Mouse (Mus musculus): Measurements from ENCODE around the gene Slc22a23. TPM values are rescaled to one million over a fixed set of nuclear protein-coding genes. Genes with fewer than 3 reads are reported as not detected.
A peak's percentile ranks its signal among the peaks of the same experiment; 100 is the strongest.

Slc22a23 gene
- polyA plus RNA-seq, 1 experiment from 2014 or later, result 14.9 TPM

DNA sequence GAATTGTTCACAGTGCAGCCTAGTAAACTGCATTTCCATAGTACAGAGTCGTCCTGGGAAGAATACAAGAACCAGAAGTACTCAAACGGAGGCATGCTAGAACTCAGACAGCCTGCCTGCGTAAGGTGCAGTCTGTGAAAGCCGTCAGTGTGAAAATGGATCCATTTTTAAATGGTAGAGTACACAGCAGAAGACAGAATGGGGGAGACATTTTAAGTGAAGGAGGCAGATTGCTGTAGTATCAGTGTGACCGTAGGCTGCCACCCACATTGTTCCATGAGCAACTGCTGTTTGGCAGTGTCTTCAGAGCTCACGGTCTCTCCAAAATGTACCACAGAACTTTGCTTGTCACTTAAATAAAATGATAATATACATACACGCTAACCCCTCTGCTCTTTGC lies 210.7 kb downstream of the Slc22a23 start:
- Histone ChIP-seq H3K27me3 (replicated peaks; ENCODE audit: control insufficient read depth, insufficient read depth, low read length) (no peaks in the 10 kb centered on the region), H3K4me1 (ENCODE audit: control insufficient read depth, insufficient read depth, low read depth, low read length) (peaks cover 30% of the 10 kb centered on the region), H3K27ac (ENCODE audit: low read depth, low read length) (peak overlapping the region; percentile 99), H3K36me3 (ENCODE audit: control insufficient read depth, insufficient read depth, low read length) (no peaks in the 10 kb centered on the region), H3K9ac (ENCODE audit: low read depth, low read length) (peak overlapping the region; percentile 82), H3K4me2 (ENCODE audit: low read length) (peak overlapping the region; percentile 70), H3K9me3 (ENCODE audit: control insufficient read depth, low read length) (no peaks in the 10 kb centered on the region), H3K4me3 (ENCODE audit: low read length) (peak overlapping the region; percentile 4; the same call in 1 of the 2 replicates)
- no peak for ATAC-seq
- WGBS, result 16% methylated on average over 7 of the region's 7 CpGs

DNA sequence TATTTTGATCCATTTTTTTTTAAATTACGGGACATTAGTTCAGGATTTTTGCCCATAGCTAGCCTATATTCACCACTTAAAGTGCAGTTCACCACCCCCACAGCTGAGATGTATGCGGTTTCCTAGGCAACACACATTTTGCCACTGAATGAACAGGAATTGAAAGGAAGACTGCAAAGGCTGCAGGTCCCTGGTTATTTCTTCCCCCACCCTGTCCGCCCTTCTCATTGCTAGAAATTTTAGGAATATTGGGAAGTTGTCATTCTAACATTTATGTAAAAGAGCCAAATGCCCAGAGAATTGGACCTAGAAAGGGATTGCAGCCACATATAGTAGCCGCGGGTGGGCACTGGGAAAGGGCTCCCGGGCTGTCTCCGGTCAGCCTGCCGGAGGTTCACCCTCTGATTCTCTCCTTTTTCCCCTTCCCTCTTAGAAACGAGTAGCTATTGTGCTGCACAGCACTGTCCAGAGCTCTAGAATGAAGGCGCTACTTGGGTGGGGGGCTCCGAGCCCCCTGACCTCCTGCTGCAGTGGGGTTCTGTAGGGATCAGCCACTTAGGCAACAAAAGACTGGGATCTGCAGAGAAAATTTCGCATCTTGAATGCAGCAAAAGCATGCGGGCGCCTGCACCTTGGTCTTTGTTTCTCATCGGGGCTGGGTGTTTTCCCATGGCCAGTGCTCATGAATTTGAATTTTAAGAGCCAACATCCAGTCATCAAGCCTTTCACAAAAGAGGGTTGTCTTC lies 211.5 kb downstream of the Slc22a23 start:
- WGBS, result 3% methylated on average over 15 of the region's 15 CpGs
- peaks cover 30% of the 10 kb centered on the region for H3K4me1 ChIP-seq (ENCODE audit: control insufficient read depth, insufficient read depth, low read depth, low read length)
- no peak for ATAC-seq
- no peaks in the 10 kb centered on the region for H3K36me3 ChIP-seq (ENCODE audit: control insufficient read depth, insufficient read depth, low read length)
- H3K9me3 ChIP-seq (ENCODE audit: control insufficient read depth, low read length), result no peaks in the 10 kb centered on the region
- H3K4me3 ChIP-seq (ENCODE audit: low read length), result peak overlapping the region; percentile 70
- H3K27ac ChIP-seq (ENCODE audit: low read depth, low read length), result peak overlapping the region; percentile 99
- H3K9ac ChIP-seq (ENCODE audit: low read depth, low read length), result peak overlapping the region; percentile 82
- H3K27me3 ChIP-seq (replicated peaks; ENCODE audit: control insufficient read depth, insufficient read depth, low read length), result no peaks in the 10 kb centered on the region
- peak overlapping the region; percentile 70 for H3K4me2 ChIP-seq (ENCODE audit: low read length)

DNA sequence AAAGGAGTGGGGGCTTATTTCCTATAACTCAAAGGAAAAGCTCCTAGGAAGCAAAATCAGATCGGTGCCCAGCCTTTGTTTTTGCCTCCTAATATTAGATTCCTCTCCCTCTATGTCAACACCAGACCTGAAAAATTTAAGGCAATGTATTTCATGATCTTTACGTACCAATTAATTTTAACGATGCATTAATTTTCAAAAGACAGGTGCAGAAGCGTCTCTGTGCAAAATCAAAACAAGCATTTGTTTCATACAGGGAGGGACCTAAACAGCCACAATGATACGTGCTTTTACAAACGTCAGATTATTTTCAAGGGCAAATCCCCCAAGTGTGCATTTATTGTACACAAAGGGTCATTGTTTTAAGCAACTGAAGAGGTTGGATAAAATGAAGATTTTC lies 212.1 kb downstream of the Slc22a23 start:
- Histone ChIP-seq H3K36me3 (ENCODE audit: control insufficient read depth, insufficient read depth, low read length) (no peaks in the 10 kb centered on the region), H3K9me3 (ENCODE audit: control insufficient read depth, low read length) (no peaks in the 10 kb centered on the region), H3K9ac (ENCODE audit: low read depth, low read length) (peak overlapping the region; percentile 82), H3K27ac (ENCODE audit: low read depth, low read length) (peak overlapping the region; percentile 99), H3K27me3 (replicated peaks; ENCODE audit: control insufficient read depth, insufficient read depth, low read length) (no peaks in the 10 kb centered on the region), H3K4me1 (ENCODE audit: control insufficient read depth, insufficient read depth, low read depth, low read length) (peaks cover 30% of the 10 kb centered on the region), H3K4me2 (ENCODE audit: low read length) (peak overlapping the region; percentile 70), H3K4me3 (ENCODE audit: low read length) (peak overlapping the region; percentile 70)
- ATAC-seq, result no peak
- 2% methylated on average over 6 of the region's 6 CpGs for WGBS

DNA sequence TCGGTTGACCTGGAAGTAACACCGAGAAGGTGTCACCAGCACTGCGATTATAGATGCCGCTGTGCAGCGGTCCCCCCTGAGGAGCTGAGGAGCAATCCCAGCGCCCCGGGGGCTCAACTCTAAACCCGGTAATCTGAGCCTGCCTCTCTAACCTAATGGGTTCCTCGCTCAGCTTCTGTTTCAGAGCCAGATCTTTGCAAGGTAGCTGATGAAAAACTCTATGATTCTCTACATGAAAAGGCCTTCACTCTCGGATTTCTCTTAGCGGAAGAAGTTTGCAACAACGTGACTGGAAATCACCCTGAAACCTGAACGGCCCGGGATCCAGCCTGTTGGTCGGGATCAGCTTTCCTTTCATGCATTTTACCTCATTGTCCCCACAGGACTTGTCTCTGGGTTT lies 212.7 kb downstream of the Slc22a23 start:
- Histone ChIP-seq H3K36me3 (ENCODE audit: control insufficient read depth, insufficient read depth, low read length) (no peaks in the 10 kb centered on the region), H3K27ac (ENCODE audit: low read depth, low read length) (peak overlapping the region; percentile 99), H3K9ac (ENCODE audit: low read depth, low read length) (peak overlapping the region; percentile 82), H3K4me3 (ENCODE audit: low read length) (peak overlapping the region; percentile 70), H3K4me2 (ENCODE audit: low read length) (peak overlapping the region; percentile 70), H3K9me3 (ENCODE audit: control insufficient read depth, low read length) (no peaks in the 10 kb centered on the region), H3K4me1 (ENCODE audit: control insufficient read depth, insufficient read depth, low read depth, low read length) (peaks cover 28% of the 10 kb centered on the region), H3K27me3 (replicated peaks; ENCODE audit: control insufficient read depth, insufficient read depth, low read length) (no peaks in the 10 kb centered on the region)
- no peak for ATAC-seq
- WGBS, result 2% methylated on average over 15 of the region's 15 CpGs

DNA sequence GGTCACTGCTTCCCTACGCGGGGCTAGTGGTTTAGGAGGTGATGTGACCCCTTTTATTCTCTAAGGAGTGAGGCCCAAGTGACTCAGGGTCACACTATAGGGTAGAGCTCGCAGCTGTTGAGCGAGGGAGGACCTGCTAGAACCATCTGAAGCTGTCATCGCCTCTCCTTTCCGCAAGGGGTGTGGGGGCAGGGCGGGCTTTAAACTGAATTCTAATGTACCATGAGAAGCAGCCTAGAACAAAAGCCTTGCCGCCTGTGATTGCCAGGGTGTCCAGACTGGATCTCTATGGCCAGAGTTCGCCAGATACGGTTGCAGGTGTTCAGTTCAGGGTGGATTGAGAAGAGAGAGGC lies 213.3 kb downstream of the Slc22a23 start:
- H3K4me2 ChIP-seq (ENCODE audit: low read length), result peak overlapping the region; percentile 70
- ATAC-seq, result peak; percentile 31
- peak overlapping the region; percentile 82 for H3K9ac ChIP-seq (ENCODE audit: low read depth, low read length)
- no peaks in the 10 kb centered on the region for H3K36me3 ChIP-seq (ENCODE audit: control insufficient read depth, insufficient read depth, low read length)
- peak overlapping the region; percentile 70 for H3K4me3 ChIP-seq (ENCODE audit: low read length)
- H3K4me1 ChIP-seq (ENCODE audit: control insufficient read depth, insufficient read depth, low read depth, low read length), result peaks cover 22% of the 10 kb centered on the region
- 0% methylated on average over 10 of the region's 10 CpGs for WGBS
- peak overlapping the region; percentile 99 for H3K27ac ChIP-seq (ENCODE audit: low read depth, low read length)
- H3K9me3 ChIP-seq (ENCODE audit: control insufficient read depth, low read length), result no peaks in the 10 kb centered on the region
- no peaks in the 10 kb centered on the region for H3K27me3 ChIP-seq (replicated peaks; ENCODE audit: control insufficient read depth, insufficient read depth, low read length)

DNA sequence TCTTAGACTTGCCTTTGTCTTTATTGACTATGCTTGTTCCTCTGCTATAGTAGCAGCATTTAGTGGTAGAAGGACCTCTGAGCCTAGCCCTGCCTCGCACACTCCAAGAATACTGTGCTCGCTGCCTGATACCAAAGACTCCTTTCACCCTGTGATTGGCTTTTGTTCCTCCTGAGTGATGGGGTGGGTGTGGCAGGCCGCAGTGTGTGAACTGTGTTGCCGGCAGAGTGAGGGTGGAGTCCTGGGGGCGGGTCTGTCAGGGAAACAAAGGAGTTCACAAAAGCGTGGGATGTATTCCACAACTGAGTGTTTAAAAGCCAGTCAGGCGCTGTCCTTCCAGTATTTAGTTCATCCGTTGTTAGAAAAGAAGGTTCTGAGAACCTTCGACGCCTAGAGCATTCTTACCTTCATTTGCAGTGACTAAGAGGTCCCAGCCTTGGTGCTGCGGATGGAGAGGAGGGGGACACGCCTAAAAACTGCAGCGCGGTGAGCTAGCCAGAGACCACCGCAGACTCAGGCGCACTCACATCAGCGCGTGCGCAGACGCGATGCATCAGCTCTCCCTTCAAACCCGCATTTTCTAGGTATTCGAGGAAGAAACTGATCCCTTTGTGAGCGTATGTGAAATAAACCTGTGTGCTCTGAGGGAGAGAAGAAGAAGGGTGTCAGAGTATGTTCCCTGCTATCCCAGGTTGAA lies 213.8 kb downstream of the Slc22a23 start:
- H3K9ac ChIP-seq (ENCODE audit: low read depth, low read length), result peak overlapping the region; percentile 82
- under 1% methylated on average over 24 of the region's 24 CpGs for WGBS
- peak; percentile 63 for ATAC-seq
- peak overlapping the region; percentile 99 for H3K27ac ChIP-seq (ENCODE audit: low read depth, low read length)
- peak overlapping the region; percentile 70 for H3K4me2 ChIP-seq (ENCODE audit: low read length)
- H3K4me3 ChIP-seq (ENCODE audit: low read length), result peak overlapping the region; percentile 70
- no peaks in the 10 kb centered on the region for H3K9me3 ChIP-seq (ENCODE audit: control insufficient read depth, low read length)
- H3K4me1 ChIP-seq (ENCODE audit: control insufficient read depth, insufficient read depth, low read depth, low read length), result peaks cover 19% of the 10 kb centered on the region
- H3K27me3 ChIP-seq (replicated peaks; ENCODE audit: control insufficient read depth, insufficient read depth, low read length), result no peaks in the 10 kb centered on the region
- H3K36me3 ChIP-seq (ENCODE audit: control insufficient read depth, insufficient read depth, low read length), result peaks cover 2% of the 10 kb centered on the region; the same call in 1 of the 2 replicates

DNA sequence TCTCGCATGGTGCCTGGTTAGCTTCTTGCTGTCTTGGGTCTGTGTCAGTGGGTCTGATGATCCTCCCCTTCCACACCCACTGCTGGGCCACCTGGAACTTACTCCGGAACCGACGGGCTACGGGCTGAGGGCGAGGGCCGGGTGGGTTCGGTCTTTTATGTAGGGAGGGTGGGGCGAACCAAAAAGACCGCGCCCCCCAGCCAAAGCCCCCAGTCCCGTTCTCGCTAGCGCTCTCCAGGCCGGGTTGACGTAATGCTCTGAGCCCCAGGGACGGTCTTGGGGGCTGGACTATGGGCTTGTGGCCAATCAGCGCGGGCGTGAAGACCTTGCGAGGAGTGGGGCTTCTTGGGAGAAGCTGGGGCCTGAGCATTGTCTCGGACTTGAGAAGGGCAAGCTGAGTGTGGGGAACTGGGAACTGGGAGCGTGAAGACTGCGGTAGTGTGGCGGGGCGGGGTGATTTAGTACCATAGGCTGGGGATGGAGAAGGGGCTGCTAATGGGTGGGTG lies 214.7 kb downstream of the Slc22a23 start, which contains the start of gene Tubb2b:
Gene Tubb2b (minus strand): TSS at position 241 of the 506 bp plus-strand sequence.
- peak within 1 kb of the TSS; percentile 70 for H3K4me2 ChIP-seq (ENCODE audit: low read length)
- no peaks in the 10 kb centered on the region for H3K9me3 ChIP-seq (ENCODE audit: control insufficient read depth, low read length)
- peaks cover 20% of the 10 kb centered on the region for H3K4me1 ChIP-seq (ENCODE audit: control insufficient read depth, insufficient read depth, low read depth, low read length)
- peak within 1 kb of the TSS; percentile 70 for H3K4me3 ChIP-seq (ENCODE audit: low read length)
- peak within 1 kb of the TSS; percentile 99 for H3K27ac ChIP-seq (ENCODE audit: low read depth, low read length)
- WGBS, result 0% methylated on average over 26 of the region's 26 CpGs
- peaks cover 5% of the 10 kb centered on the region; the same call in 1 of the 2 replicates for H3K36me3 ChIP-seq (ENCODE audit: control insufficient read depth, insufficient read depth, low read length)
- H3K9ac ChIP-seq (ENCODE audit: low read depth, low read length), result peak within 1 kb of the TSS; percentile 82
- no peaks in the 10 kb centered on the region for H3K27me3 ChIP-seq (replicated peaks; ENCODE audit: control insufficient read depth, insufficient read depth, low read length)
- ATAC-seq, result peak; percentile 95

DNA sequence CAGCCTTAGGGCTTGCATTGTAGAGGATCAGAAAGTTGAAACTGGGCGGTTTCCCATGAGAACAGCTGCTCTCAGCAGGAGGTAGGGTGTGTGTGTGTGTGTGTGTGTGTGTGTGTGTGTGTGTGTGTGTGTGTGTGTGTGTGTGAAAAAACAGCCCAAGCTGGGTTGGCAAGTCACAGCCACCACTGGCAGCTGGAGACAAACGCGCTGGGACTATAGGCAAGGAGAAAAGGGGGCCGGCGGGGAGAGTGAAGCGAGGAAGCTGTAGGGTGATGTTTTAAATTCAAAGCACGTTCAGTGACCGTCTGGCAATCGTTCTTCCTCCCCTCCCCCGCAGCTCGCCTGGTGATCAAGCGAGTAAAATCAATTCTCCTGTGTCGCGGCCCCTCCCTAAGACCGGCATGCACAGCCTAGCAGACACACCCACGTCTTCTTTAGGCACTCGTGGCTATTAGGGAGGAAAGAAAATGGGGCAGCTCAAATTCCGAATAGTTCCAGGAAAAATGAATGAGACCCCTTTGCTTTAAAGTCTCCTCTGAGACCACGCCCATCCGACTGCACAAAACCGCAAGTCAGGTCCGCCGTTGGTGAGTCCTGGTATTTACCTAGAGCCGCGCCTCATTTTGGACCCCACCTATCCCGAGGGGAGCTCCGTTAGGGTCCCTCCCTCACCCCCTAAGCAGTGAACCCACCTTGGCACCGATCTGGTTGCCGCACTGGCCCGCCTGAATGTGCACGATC lies 215.3 kb downstream of the Slc22a23 start:
- peak overlapping the region; percentile 70 for H3K4me3 ChIP-seq (ENCODE audit: low read length)
- no peaks in the 10 kb centered on the region for H3K9me3 ChIP-seq (ENCODE audit: control insufficient read depth, low read length)
- peaks cover 5% of the 10 kb centered on the region; the same call in 1 of the 2 replicates for H3K36me3 ChIP-seq (ENCODE audit: control insufficient read depth, insufficient read depth, low read length)
- H3K4me2 ChIP-seq (ENCODE audit: low read length), result peak overlapping the region; percentile 70
- H3K4me1 ChIP-seq (ENCODE audit: control insufficient read depth, insufficient read depth, low read depth, low read length), result peaks cover 18% of the 10 kb centered on the region
- peak overlapping the region; percentile 99 for H3K27ac ChIP-seq (ENCODE audit: low read depth, low read length)
- WGBS, result under 1% methylated on average over 28 of the region's 31 CpGs
- H3K27me3 ChIP-seq (replicated peaks; ENCODE audit: control insufficient read depth, insufficient read depth, low read length), result no peaks in the 10 kb centered on the region
- no peak for ATAC-seq
- H3K9ac ChIP-seq (ENCODE audit: low read depth, low read length), result peak overlapping the region; percentile 82

Data from hindbrain, embryonic 16.5 days (tissue).